Mouse (Mus musculus): Measurements from ENCODE around the gene Timm44.

DNA sequence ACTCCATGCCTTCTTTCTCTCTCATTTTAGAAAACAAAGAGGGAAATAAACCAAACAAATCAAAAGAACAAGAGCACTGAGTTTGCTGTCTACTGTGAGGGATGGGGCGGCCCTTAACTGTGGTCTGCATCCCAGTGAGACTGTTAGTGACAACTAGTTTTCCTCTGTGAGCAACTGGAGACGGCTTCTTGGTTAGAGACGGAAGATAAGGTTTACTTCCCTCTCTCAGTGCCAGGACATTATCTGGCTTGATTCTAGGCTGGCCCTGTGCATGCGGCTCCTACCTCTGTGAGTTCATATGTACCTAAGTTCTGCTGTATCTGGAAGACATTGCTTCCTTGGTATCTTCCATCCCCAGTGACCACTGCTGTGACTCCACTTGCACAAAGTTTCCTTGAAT, 22.1 kb upstream of the Timm44 start:
- TF ChIP-seq POLR2A (IDR thresholded peaks at IDR 0.05; ENCODE audit: insufficient read depth, low read depth, low read length) (no peak), CTCF (IDR thresholded peaks at IDR 0.05) (no peak)

Measured in heart, adult 2 months (tissue).